Mouse (Mus musculus): ENCODE data around the gene Olfr1234.

Gene Olfr1234

GRCm38 (mm10) chr2:89364765-89365164, at the start of gene Olfr1234:
Gene Olfr1234, minus strand, starts transcription at chr2:89364865.
- DNase-seq: no peak

- no peak for DNase-seq
These were observed 44.9 kb upstream of the Olfr1234 start, which contains the start of gene Olfr1238 for GRCm38 (mm10) chr2:89409576-89409975. Gene Olfr1238, minus strand, starts transcription at chr2:89409676.

GRCm38 (mm10) chr2:89400882-89401281, 36.2 kb upstream of the Olfr1234 start:
- DNase-seq: no peak

- DNase-seq: no peak
These were observed 22.4 kb downstream of the Olfr1234 start, which contains the start of gene Olfr1233 for GRCm38 (mm10) chr2:89342298-89342697. Gene Olfr1233, minus strand, starts transcription at chr2:89342398.

- no peak for DNase-seq
These were observed 35.1 kb downstream of the Olfr1234 start, which contains the start of gene Olfr1232 for GRCm38 (mm10) chr2:89329575-89329974. Gene Olfr1232, minus strand, starts transcription at chr2:89329675.
